Mouse (Mus musculus) cortical plate, adult 2 months (tissue): ENCODE data around the gene Pcx.

Experiments
- CTCF ChIP-seq: fragments of 200-500 bp; IDR thresholded peaks from 2 replicates; pipeline ENCODE4 v1.5.1; 2011; ENCODE audit warnings: mild to moderate bottlenecking, control low read depth, low read length; ENCODE audit not compliant: insufficient read depth; ENCODE audit errors: extremely low read depth
- POLR2A ChIP-seq: fragments of 200-500 bp; IDR thresholded peaks from 2 replicates; pipeline ENCODE4 v1.6.1; 2011; ENCODE audit warnings: mild to moderate bottlenecking, low read length, control low read depth; ENCODE audit not compliant: insufficient read depth; ENCODE audit errors: extremely low read depth

- TF ChIP-seq CTCF (no peak), POLR2A (no peak)
Measured at GRCm38 (mm10) chr19:4481326-4481725, 28.9 kb upstream of the Pcx start.
